Mouse (Mus musculus) right cerebral cortex, adult 2 months (tissue): Measurements from ENCODE around the gene Tbl2.

ENCODE experiments used
- DNase-seq, 2 experiments: peaks; one replicate each; pipeline ENCODE4 v3.0.0; 2021 to 2022; ENCODE audit warnings: low spot score in 2 of 2

Tbl2 gene

DNA sequence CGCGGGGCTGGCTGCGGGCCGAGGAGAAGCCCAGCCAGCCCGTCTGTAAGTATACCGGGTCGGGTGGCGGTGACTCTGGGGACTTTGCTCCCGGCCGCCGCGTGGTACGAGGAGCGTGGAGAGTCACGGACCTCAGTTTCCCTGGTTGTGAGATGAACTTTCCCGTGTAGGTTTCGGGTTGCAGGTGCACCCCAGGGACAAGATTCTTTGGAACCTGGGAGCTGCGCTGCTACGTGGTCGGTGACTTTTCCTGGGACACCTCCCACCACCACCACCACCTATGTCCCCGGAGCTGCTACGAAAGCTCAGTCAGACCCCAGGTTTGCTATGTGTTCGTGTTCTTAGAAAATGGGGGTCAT is 342 bp downstream of the Tbl2 start:
- no peak for DNase-seq

DNA sequence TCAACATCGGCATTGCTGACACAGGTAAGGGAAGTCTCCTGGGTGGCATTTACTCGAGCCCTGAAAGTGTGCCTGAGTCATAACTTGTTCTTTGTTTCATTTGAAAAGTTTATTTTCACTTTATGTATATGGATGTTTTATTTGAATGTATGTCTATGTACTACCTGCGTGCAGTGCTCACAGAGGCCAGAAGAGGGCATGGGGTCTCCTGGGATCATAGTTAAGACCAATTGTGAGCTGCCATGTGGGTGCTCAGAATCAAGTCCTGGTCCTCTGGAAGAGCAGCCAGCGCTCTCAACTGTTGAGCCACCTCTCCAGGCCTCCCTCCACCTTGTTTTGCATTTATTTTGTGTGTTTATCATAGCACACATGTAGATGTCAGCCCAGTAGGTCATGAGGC is 7.0 kb downstream of the Tbl2 start:
- DNase-seq, result no peak

DNA sequence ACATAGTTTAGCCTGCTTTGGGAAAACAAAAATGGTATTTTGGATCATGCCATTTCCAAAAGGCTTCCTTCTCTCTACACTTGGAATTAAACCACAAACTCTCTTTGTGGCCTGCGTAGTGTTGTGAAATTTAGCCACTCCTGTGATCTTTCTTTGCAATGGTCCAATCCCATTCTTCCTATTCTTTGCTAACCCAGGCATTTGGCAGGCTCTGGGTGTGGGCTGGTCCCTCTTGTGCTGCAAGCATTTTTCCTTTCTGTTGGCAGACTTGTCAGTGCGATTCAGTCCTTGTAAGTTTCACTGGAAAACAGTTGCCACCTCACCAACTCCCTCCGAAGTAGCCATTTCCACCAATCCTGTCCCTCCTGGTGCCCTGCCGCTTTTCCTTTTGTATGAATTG is 11.8 kb downstream of the Tbl2 start:
- DNase-seq, result peak in 1 of 2 experiments; percentile 50

DNA sequence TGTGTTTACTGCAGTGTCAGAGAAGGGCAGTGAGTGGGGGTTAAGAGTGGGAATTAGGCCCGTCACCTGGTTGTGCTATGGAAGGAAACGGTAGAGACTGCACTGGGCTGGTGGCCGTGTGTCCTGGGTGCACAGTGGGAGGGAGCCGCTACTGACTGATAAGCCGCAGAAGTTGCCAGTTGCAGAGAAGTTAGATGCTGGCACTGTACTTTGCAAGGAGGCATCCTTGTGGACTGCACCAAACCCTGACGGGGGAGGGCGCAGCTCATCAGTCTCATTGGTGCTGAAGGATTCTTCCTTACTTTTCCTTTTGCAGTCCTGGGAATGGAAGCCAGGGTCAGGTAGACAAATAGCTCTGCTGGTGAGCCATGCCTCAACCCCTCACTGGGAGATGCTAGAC is 12.2 kb downstream of the Tbl2 start:
- no peak for DNase-seq

DNA sequence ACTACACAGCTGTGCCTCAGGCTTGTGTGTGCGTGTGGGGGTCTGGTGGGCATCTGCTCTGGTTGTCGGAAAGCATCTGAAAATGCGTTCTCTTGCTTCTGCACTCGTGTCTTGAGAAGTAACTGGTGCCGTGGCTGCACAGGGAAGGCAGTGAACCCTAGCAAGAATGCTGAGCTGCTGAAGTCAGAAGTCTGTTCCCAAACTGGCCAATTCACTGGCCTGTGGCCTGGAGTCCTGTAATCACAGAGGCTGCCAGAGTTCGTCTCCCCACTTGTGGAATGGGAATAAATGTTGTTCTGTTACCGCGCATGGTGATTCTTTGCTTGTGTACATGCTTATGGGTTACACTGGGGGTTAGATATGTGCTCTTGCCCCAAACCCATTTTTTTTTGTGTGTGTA is 12.9 kb downstream of the Tbl2 start:
- no peak for DNase-seq

DNA sequence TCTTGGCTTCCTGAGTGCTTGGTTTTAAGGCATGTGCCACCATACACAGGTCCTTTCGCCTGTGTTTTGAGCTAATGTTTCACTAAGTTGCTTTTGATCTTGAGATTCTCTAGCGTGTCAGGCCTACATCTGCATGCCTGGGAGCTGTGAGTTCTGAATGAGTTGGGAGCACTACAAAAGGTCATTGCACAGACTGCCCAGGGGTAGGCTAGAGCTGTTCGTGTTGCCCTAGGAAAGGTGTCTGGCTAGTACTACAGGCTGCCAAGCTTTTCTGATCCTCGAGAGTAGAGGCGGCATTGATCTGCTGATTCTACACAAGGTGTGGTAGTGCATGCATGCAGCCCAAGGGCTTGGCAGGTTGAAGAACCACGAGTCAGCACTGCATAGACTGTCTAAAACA is 13.4 kb downstream of the Tbl2 start:
- no peak for DNase-seq

DNA sequence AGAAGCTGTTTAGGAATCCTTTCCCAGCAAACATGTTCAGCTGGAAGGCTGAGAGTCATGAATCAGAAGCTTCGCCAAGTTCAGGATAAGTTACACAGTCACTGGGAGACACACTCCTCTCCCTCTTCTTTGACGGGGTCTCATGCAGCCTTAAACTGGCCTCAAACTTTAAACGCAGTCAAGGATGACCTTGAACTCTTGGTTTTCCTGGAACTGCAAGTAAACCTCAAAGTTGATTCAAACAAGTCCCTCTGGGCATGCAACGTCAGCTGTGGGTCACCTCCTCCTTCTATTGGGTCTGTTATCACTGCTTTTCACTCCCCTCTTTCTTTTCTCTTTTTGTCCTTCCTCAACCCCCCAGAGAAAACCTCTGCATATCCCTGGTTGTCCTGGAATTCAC is 17.5 kb downstream of the Tbl2 start:
- DNase-seq, result no peak

DNA sequence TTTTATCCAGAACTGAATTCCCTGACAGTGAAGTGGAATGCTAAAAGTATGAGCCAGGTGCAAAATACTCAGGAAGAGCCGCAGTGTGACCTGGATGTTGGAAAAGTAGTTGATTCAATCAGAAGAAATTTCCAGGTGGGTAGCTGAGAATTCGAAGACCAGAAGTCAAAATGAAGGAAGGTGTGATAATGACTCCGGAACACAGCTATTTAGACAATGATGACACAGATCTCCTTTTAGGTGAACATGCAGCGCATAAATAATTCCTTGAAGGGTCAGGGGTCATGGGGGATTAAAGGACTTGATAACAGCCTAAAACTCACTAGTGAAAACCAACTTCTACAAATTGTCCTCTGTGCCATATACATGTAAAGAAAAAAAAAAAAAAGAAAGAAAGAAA is 18.0 kb downstream of the Tbl2 start:
- DNase-seq, result no peak

DNA sequence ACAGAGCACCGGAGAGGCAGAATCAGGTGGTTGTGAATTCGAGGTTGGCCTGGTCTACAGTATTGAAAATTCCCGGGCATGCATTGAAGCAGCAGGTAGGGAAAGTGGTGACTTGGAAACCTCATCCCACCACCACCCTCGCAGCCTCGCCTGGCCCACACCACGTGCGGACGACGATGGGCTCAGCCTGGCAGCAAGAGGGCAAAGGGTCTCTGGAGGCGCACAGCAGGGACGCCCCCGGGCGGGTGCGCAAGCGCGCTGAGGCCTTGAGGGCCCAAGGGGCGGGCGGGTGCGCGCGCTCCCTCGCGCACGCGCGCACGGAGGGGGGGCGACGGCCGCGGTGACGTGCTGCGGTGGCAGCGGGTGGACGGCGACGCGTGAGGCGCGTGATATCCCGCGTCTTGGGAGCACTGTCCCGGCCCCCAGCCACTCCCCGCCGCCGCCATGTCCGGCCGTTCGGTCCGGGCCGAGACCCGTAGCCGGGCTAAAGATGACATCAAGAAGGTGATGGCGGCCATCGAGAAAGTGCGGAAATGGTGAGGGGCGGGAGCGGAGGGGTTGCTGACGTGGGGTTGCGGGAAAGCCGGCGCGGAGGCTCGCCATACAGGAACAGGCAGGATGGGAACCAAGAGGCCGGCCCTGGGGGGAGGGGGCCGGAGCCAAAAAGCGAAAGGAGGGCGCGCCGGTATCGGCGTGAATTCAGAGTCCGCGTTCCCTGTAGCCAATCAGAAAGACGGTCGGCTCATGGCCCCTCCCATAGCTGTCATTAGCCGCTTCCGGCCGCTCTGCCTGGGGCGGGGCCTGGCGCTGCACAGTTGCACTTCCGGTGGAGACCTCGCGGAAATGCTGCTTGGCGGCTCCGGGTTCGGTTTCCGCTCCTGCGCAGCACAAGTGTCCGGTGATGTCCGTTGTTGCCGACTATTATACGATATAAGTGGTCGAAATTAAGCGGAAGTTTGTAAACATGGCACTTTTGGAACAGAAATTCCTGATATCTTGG is 18.9 kb downstream of the Tbl2 start, which contains the start of gene Bcl7b:
Gene Bcl7b (plus strand): TSS at position 221 of the 1,000 bp plus-strand sequence.
- DNase-seq, result peak; percentile 97

DNA sequence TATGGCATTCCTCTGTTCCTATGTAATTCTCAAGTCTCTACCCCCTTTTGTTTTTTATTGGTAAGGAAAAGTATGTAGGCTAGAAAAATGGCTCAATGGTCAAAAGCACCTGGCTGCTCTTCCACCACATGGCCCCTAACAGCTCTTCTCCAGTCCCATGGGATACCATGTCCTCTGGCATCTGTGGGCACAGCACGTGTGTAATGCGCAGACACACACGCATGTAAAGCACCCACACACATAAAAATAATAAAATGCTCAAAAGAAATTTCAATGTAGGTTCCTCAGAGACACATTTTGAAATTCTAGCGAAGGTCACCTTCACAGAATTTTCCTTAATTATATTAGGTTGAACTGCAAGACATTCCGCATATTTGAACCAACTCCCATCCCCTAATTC is 20.0 kb downstream of the Tbl2 start:
- DNase-seq, result no peak

DNA sequence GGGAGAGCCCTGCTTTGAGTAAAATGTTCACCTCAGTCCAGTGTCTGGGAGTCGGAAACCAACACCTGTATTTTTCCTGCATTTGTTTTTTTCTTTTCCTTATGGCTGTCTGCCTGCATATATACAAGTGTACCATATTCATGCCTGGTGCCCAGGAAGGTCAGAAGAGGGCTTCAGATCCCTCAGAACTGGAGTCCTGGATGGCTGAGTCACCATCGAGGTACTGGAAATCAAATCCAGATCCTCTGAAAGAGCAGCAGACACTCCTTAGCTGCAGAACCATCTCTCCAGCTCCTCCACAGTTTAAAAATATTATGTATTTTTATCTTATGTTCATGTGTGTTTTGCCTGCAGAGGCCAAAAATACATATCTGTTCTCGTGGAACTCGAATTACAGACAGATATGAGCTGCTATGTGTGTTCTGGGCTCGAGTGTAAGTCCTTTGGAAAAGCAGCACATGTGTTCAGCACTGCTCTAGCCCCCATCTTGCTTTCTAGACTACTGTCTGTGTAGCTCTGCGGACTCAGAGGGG is 22.3 kb downstream of the Tbl2 start:
- DNase-seq, result no peak

DNA sequence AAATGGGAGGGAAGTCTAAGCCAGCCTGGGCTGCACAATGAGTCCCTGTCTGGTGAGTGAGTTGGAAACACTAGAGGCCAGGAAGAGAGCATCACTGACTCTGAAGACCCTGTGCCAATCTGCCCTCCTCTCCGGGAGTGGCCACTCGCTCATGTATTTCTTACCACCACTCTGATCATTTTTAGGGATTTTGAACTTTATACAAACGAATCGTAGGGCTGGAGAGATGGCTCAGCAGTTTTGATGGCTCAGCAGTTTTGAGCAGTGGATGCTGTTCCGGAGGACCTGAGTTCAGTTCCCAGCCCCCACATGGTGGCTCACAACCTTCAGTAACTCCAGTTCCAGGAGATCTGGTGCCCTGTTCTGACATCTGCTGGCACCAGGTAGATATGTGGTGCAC is 23.5 kb downstream of the Tbl2 start:
- DNase-seq, result no peak

DNA sequence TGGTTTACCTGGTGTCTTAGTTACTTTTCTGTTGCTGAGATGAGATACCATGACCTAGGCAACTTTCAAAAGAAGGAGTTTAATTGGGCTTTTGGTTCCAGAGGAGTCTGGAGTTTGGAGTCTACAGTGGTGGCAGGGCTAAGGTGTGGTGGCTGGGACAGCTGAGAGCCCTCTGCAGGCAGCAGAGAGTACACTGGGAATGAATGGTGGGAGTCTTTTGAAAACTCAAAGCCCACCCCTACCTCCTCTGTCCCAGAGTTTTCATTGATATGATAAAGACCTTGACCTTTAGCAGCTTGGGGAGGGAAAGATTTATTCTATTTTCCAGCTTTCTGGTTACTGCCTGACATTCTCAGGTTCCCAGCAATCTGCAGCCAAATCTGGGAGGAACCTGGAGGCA is 25.6 kb downstream of the Tbl2 start:
- no peak for DNase-seq

DNA sequence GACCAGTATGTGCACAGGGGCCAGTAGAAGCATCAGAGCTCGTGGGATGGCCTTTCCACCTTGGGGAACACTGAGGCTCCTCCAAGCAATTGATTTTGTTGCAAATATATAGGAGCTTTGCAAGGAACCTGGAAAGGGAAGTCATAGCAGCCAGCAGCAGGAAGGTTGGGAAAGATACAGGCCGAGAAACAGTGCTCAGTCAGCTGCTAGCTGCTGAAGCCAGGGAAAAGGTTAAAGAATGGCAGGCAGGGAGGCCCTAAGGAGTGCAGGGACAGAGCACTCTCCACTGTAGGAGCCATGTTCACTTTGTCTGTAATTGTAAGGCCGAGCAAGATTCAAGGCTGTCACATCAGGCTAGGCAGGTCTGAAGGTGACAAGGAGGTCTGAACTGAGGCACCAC is 29.1 kb downstream of the Tbl2 start:
- no peak for DNase-seq

DNA sequence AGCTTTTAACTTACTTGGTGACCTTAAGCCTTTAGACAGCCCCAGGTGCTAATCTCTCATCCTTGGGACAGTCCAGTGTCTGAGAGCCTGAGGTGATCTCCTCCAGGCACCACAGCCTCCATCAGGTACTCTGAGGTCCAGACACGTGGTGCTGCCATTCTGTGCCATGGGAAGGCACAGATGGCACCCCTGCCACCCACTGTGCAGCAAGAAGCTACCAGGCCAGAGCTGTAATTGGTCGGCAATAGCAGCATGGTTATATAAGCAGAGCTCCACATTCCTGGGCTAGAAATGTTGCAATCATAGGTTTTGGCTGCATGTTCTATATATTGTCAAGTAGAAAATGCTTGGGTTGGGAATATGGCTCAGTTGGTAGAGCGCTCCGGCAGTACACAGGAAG is 29.5 kb downstream of the Tbl2 start:
- peak; percentile 43 to 54 for DNase-seq

DNA sequence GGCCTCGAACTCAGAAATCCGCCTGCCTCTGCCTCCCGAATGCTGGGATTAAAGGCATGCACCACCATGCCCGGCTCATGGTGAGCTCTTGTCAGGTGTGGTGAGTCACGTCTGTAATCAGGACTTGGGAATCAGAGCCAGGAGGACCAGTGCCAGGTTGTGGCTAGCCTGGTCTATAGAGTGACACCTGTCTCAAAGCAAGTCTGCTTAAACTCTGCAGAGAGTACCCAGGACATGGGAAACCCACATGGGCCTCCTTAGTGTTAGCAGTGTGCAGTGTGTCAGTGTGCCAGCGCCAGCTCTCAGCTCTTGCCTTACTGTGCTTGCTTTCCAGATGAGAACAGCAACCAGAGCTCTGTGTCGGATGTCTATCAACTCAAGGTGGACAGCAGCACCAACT is 30.2 kb downstream of the Tbl2 start:
- DNase-seq, result no peak

DNA sequence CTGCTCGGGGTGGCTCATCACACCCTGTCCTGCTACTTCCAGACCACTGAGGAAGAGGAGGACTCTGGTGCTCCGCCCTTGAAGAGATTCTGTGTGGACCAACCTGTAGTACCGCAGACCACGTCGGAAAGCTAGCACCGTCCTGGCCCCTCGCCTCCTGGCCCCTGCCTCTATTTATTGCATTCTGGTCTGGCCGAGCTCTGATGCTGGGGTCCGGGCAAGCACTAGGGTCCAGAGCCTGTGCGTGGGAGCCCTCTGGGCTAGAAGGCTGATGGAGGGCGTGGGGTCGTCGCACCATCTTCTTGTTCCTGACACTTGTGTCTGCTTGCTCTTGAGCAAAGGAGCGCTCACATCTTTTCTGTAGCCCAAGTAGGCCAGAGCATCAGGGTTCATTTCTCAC is 31.3 kb downstream of the Tbl2 start:
- DNase-seq, result no peak

DNA sequence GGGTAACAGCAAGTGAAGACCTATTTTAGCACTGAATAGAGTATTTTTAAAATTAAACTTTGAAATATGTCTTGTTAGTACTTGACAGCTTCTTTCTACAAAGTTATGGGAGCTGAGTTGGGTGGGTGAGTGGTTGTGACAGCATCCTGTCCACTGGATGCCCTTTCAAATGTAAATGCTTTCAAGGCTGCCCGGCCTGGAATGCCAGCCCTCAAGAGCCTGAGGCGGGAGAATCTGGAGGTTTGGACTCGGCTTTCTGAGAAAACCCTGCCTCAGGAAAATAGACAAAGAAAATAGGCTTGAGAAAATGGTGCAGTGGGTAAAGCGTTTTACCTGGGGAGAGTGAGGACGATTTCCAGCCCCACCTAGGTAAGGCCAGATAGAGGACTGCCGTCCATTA is 32.3 kb downstream of the Tbl2 start:
- DNase-seq, result no peak

DNA sequence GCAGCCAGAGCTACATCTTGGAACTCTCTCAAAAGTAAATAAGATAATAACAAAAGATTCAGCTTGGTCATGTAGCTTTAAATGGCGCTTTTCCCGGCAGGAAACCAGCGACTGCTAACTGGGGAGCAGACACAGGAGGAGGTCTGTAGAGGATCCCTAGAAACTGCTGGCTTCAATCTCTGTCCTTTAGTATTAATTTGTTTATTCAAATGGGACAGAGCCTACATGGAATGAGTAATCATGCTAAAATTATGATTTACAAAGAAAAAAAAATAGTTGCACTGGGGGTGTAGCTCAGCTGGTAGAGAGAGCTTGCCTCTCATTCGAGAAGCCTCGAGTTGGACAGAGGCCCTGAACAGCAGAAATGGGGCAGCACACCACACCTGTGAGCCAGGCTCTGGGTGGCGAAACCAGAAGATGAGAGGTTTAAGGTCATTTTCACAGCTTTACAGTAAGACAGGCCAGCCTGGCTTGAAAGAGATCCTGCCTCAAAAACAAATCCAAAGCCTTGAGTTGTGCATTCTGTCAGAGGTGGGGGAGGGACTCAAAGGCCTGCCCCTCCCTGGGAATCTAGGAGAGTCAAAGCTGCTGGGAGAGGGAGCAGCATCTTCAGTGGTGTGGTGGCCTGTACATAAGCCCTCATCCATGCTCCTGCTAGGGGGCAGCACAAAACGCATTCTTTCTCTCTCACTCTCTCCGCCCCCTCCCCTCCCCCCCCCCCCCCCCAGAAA is 33.8 kb downstream of the Tbl2 start:
- DNase-seq, result peak; percentile 53 to 71

DNA sequence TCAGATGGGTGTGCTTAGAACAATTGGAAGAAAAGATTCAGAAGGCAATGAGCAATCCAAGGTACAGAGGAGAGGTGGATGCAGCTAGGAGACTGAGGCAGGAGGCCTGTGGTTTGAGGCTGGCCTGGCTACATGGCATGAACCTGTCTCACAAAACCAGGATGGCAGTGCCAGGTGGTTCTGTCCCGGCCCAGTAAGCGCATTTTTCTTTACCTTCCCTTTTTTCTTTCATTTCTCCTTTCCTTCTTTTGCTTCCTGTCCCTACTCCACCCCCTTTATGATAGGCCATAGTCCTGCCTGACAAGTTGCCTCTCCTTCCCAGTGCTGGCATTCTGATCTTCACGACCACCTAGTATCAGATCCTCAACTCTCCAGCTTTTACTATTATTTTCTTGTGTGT is 35.6 kb downstream of the Tbl2 start:
- no peak for DNase-seq

DNA sequence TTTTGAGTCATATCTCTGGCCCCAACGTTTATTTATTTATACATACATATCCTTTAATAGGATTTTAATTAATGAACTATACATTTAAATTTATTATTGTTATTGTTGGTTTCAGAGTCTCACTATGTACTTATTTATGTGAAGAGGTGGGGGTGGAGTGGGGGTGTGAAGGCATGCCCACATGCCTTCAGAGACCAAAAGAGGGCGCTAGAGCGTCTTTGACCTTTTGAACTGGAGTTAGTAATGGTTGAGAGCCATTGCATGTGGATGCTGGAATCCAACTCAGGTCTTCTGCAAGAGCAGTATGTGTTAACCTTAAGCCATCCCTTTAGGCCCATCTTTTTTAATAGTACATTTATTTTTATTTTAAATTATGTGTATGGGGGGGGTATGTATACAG is 36.1 kb downstream of the Tbl2 start:
- no peak for DNase-seq

DNA sequence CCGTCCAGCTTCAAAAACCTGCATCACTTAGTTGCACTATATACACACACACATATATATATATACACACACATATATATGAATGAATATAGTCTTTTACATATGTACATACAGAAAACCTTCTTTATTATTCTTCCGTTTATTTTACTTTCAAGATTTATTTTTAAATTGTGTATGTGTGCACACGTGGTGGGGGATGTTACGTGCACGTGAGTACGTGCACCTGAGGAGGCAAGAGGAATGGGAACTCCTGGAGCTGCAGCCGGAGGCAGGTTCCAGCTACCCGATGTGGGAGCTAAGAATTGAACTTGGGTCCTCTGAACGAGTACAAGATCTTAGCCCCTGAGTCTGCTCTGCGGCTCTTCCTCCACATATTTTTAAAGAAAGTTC is 36.8 kb downstream of the Tbl2 start:
- DNase-seq, result no peak
